Mouse (Mus musculus) ES-Bruce4 (cell line): ENCODE data around the gene Kcnc1. TPM values are rescaled to one million over a fixed set of nuclear protein-coding genes. Genes with fewer than 3 reads are reported as not detected.

Experiments used
- H3K27ac ChIP-seq: 2 replicates; pipeline ENCODE4 v1.5.1; 2012; ENCODE audit warnings: low read length, inconsistent platforms; ENCODE audit not compliant: insufficient read depth
- H3K27me3 ChIP-seq: 2 replicates; pipeline ENCODE4 v1.6.1; 2012; ENCODE audit warnings: mild to moderate bottlenecking, low read length, inconsistent platforms; ENCODE audit not compliant: control insufficient read depth, poor library complexity, insufficient read depth, severe bottlenecking
- H3K36me3 ChIP-seq: 2 replicates; pipeline ENCODE4 v1.6.1; 2012; ENCODE audit warnings: inconsistent platforms, mild to moderate bottlenecking, low read length, moderate library complexity; ENCODE audit not compliant: control insufficient read depth, poor library complexity, insufficient read depth, severe bottlenecking
- H3K4me1 ChIP-seq: one replicate; pipeline ENCODE4 v1.8.1; 2011; ENCODE audit warnings: low read length; ENCODE audit not compliant: control insufficient read depth, insufficient read depth
- H3K4me3 ChIP-seq: 2 replicates; pipeline ENCODE4 v1.5.1; 2011; ENCODE audit warnings: low read depth, mild to moderate bottlenecking, low read length
- H3K9ac ChIP-seq: 2 replicates; pipeline ENCODE4 v1.6.1; 2012; ENCODE audit warnings: low read depth, mild to moderate bottlenecking, inconsistent platforms; ENCODE audit not compliant: poor library complexity, severe bottlenecking
- H3K9me3 ChIP-seq: replicated peaks from 2 replicates; pipeline ENCODE4 v1.6.1; 2012; ENCODE audit warnings: mild to moderate bottlenecking, low read length, inconsistent platforms; ENCODE audit not compliant: control insufficient read depth, poor library complexity, insufficient read depth, severe bottlenecking
- CTCF ChIP-seq: IDR thresholded peaks from one replicate; pipeline ENCODE4 v1.8.1; 2011; ENCODE audit warnings: low read depth, low read length
- EP300 ChIP-seq: IDR thresholded peaks from 2 replicates; pipeline ENCODE4 v1.6.1; 2011; ENCODE audit warnings: low read depth, low read length; ENCODE audit not compliant: insufficient read depth
- POLR2A ChIP-seq: IDR thresholded peaks from one replicate; pipeline ENCODE4 v1.8.1; 2011; ENCODE audit warnings: low read length; ENCODE audit not compliant: insufficient read depth
- polyA plus RNA-seq: library from polyadenylated mRNA; stranded (reverse); fragments of >200 nt; gene quantifications from 2 replicates; pipeline ENCODE4 v1.2.4, GENCODE M21; 2011; ENCODE audit warnings: low read depth; ENCODE audit not compliant: missing spikeins, insufficient read depth, insufficient read length

Kcnc1 gene
- polyA plus RNA-seq, 1 experiment: 0.07 TPM

GRCm38 (mm10) chr7:46377008-46377346 lies 19.3 kb upstream of the Kcnc1 start:
- Histone ChIP-seq H3K9me3 (no peaks in the 10 kb centered on the region), H3K4me3 (peak overlapping the region; percentile 56), H3K9ac (no peak overlapping the region), H3K27me3 (no peaks in the 10 kb centered on the region), H3K27ac (no peak overlapping the region), H3K4me1 (no peaks in the 10 kb centered on the region), H3K36me3 (no peaks in the 10 kb centered on the region)
- TF ChIP-seq CTCF (peak; percentile 63), POLR2A (no peak)

DNA sequence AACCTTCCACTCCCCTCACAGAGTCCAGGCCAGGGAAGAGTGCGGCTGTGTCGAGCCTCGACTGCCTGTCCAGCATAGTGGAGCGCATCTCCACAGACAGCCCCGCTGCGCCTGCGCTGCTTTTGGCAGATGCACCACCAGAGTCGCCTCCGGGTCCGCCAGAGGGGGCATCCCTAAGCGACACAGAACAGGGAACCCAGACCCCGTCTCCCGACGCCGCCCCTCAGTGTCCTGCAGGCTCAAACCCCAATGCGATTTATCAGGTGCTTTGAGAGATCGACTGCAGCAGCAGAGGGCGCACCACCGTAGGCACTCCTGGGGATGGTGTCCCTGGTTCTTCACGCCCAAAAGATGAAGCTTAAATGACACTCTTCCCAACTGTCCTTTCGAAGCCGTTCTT lies 18.2 kb upstream of the Kcnc1 start:
- H3K9me3 ChIP-seq: no peaks in the 10 kb centered on the region
- no peaks in the 10 kb centered on the region for H3K4me1 ChIP-seq
- peak overlapping the region; percentile 5; the same call in 1 of the 2 replicates for H3K4me3 ChIP-seq
- no peak overlapping the region for H3K27ac ChIP-seq
- no peaks in the 10 kb centered on the region for H3K36me3 ChIP-seq
- TF ChIP-seq CTCF (peak; percentile 70), POLR2A (no peak), EP300 (no peak)
- no peaks in the 10 kb centered on the region for H3K27me3 ChIP-seq
- no peak overlapping the region for H3K9ac ChIP-seq

- Histone ChIP-seq H3K27ac (no peak overlapping the region), H3K9ac (no peak overlapping the region), H3K27me3 (no peaks in the 10 kb centered on the region), H3K36me3 (no peaks in the 10 kb centered on the region), H3K9me3 (no peaks in the 10 kb centered on the region), H3K4me3 (no peak overlapping the region), H3K4me1 (no peaks in the 10 kb centered on the region)
- TF ChIP-seq POLR2A (no peak), EP300 (no peak), CTCF (peak; percentile 81)
Measured at GRCm38 (mm10) chr7:46378983-46379382, 17.3 kb upstream of the Kcnc1 start.

DNA sequence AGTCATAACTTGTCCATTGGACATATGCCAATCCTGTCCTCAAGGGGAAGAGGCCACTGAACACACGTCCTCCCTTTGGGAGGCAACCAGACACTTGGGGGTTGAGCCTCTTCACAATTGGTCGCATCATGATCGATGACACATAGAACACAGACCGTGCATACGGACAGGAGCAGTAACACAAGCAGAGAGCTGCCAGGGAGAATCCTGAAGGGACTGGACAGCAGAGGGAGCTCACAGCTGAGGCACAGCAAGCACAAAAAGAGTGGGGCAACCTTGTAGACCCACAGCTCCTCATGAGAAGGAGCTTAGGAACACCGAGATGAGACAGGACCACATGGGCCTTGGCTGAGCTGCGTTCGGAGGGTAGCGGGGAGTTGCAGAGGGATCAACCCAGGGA lies 15.7 kb upstream of the Kcnc1 start:
- TF ChIP-seq CTCF: peak; percentile 45
- no peak for TF ChIP-seq POLR2A
- TF ChIP-seq EP300: no peak
- Histone ChIP-seq H3K9ac (no peak overlapping the region), H3K27me3 (no peaks in the 10 kb centered on the region)

DNA sequence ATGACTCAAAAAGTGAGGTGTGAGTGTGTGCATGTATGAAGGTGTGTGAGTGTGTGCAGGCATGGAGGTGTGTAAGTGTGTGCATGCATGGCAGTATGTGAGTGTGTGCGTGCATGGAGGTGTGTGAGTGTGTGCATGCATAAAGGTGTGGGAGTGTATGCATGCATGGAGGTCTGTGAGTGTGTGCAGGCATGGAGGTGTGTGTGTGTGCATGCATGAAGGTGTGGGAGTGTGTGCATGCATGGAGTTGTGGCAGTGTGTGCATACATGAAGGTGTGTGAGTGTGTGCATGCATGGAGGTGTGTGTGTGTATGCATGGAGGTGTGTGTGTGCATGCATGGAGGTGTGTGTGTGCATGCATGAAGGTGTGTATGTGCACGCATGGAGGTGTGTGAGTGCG lies 8.9 kb upstream of the Kcnc1 start:
- H3K9me3 ChIP-seq: no peaks in the 10 kb centered on the region
- H3K27ac ChIP-seq: no peak overlapping the region
- no peaks in the 10 kb centered on the region for H3K27me3 ChIP-seq
- no peaks in the 10 kb centered on the region for H3K4me1 ChIP-seq
- no peak overlapping the region for H3K4me3 ChIP-seq
- H3K9ac ChIP-seq: no peak overlapping the region
- H3K36me3 ChIP-seq: no peaks in the 10 kb centered on the region
- TF ChIP-seq EP300 (no peak), CTCF (no peak), POLR2A (no peak)

More for the DNA sequence above, 15.7 kb upstream of the Kcnc1 start:
- Histone ChIP-seq H3K36me3 (no peaks in the 10 kb centered on the region), H3K9me3 (no peaks in the 10 kb centered on the region), H3K27ac (no peak overlapping the region), H3K4me1 (no peaks in the 10 kb centered on the region), H3K4me3 (no peak overlapping the region)

DNA sequence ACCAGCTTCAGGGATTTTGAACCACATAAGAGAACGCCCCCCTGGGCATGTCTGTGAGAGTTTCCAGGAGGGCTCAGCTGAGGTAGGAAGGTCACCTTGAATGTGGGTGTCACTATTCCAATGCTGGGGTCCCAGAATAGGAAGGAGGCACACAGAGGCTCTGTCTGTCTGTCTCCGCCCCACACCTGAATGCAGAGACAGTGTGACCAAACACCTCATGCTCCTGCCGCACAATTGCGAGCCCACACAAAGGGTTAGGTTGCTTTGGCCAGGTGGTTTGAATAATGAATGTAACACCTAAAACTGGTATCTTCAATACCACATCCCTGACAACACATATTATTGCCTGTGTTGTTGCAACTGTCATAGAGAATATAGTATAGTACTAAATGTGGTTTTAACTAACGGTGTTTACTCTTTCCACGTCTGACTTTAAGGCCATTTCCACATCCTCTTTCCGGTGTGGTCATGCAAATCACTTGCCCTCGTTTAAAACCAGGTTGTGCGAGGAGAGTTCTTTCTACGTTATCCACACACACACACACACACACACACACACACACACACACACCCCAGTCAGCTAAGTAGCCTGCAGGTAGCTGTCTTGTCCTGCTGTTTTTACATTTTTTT lies 6.7 kb upstream of the Kcnc1 start:
- TF ChIP-seq CTCF (no peak), EP300 (no peak), POLR2A (no peak)
- Histone ChIP-seq H3K36me3 (no peaks in the 10 kb centered on the region), H3K27me3 (no peaks in the 10 kb centered on the region), H3K27ac (no peak overlapping the region), H3K4me1 (no peaks in the 10 kb centered on the region), H3K9ac (no peak overlapping the region), H3K9me3 (no peaks in the 10 kb centered on the region), H3K4me3 (no peak overlapping the region)

DNA sequence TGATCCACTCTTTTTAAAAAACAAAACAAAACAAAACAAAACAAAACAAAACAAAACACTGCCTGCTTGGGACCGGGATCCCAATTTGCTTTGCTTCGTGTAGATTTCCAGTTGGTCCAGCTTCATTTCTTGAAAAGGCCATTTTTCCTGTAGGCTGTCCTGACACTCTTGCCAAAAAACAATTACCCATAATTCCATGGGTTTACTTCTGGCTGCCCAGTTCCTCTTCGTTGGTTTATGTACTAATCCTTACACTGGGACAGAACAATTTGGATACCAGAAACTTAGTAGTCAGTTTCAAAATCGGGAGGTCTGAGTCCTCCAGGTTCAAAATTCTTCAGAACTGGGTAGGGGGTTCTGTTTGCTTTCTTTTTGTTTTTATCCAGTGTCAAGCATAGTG lies 6.1 kb upstream of the Kcnc1 start:
- TF ChIP-seq POLR2A (no peak), EP300 (no peak), CTCF (no peak)
- H3K9me3 ChIP-seq: no peaks in the 10 kb centered on the region
- H3K4me1 ChIP-seq: no peaks in the 10 kb centered on the region
- no peaks in the 10 kb centered on the region for H3K36me3 ChIP-seq
- H3K27me3 ChIP-seq: no peaks in the 10 kb centered on the region
- no peak overlapping the region for H3K4me3 ChIP-seq
- H3K9ac ChIP-seq: no peak overlapping the region
- H3K27ac ChIP-seq: no peak overlapping the region
